Mouse (Mus musculus) layer of hippocampus, postnatal 36 days (tissue): ENCODE results near the gene Ndufaf7. TPM values are rescaled to one million over a fixed set of nuclear protein-coding genes. Genes with fewer than 3 reads are reported as not detected.

Experiments used
- DNase-seq, 2 experiments: peaks; one replicate each; pipeline ENCODE4 v3.0.0; 2022
- total RNA-seq, 2 experiments: library from RNA; stranded (reverse); gene quantifications; 2 replicates each; pipeline ENCODE4 v1.2.3; 2021

The Ndufaf7 gene
- total RNA-seq, 2 experiments from 2014 or later, result 51.9 to 61.6 TPM

GRCm38 (mm10) chr17:78966092-78966883 lies 29.4 kb downstream of the Ndufaf7 start:
- DNase-seq, result no peak

GRCm38 (mm10) chr17:78968500-78968899 lies 31.6 kb downstream of the Ndufaf7 start:
- no peak for DNase-seq

GRCm38 (mm10) chr17:78983166-78983565 lies 46.2 kb downstream of the Ndufaf7 start:
- no peak for DNase-seq

GRCm38 (mm10) chr17:78983736-78984135 lies 46.8 kb downstream of the Ndufaf7 start:
- DNase-seq, result no peak

- no peak for DNase-seq
These were observed 52.1 kb downstream of the Ndufaf7 start for GRCm38 (mm10) chr17:78989015-78989414.

- no peak for DNase-seq
These were observed 54.6 kb downstream of the Ndufaf7 start for GRCm38 (mm10) chr17:78991549-78991948.

- no peak for DNase-seq
These were observed 55.5 kb downstream of the Ndufaf7 start for GRCm38 (mm10) chr17:78992303-78993027.

GRCm38 (mm10) chr17:78993670-78994069 lies 56.7 kb downstream of the Ndufaf7 start:
- DNase-seq, result no peak

- no peak for DNase-seq
These were observed 57.4 kb downstream of the Ndufaf7 start for GRCm38 (mm10) chr17:78994382-78994781.

- DNase-seq, result no peak
These were observed 58.2 kb downstream of the Ndufaf7 start for GRCm38 (mm10) chr17:78994931-78995820.

Other genes starting within 250 kb of the Ndufaf7 start
- gene Strn, start 199.9 kb upstream of the Ndufaf7 start, total RNA-seq, result 10 to 100 TPM; 59.1 to 68.3 TPM
- 10 to 100 TPM; 55.2 to 59.9 TPM for gene Heatr5b, start 101.8 kb upstream of the Ndufaf7 start, total RNA-seq
- gene Gpatch11, start 101.6 kb upstream of the Ndufaf7 start, total RNA-seq, result 10 to 100 TPM; 39.9 to 41.8 TPM
- 1 to 10 TPM; 4.3 to 4.8 TPM for gene Eif2ak2, start 54.6 kb upstream of the Ndufaf7 start, total RNA-seq
- not detected for gene Sult6b1, start 30.1 kb upstream of the Ndufaf7 start, total RNA-seq
- gene Cebpzos, start 20.6 kb upstream of the Ndufaf7 start, total RNA-seq, result 10 to 100 TPM; 26.8 to 27.6 TPM
- 10 to 100 TPM; 32.2 to 38.3 TPM for gene Cebpz, start 70 bp upstream of the Ndufaf7 start, total RNA-seq
- 10 to 100 TPM; 13.2 to 13.5 TPM for gene Prkd3, start 83.7 kb downstream of the Ndufaf7 start, total RNA-seq
- 10 to 100 TPM; 11.8 to 14.0 TPM for gene Qpct, start 114.8 kb downstream of the Ndufaf7 start, total RNA-seq